Mouse (Mus musculus) MEL (cell line): ENCODE measurements at regions not wholly inside any gene's neighbourhood (a gene's known extent, or its start where the extent isn't known, plus 50 kb on each side); places are given as distances from the start of the nearest gene placed in this dataset.

Experiments used
- DNase-seq: peaks from one replicate; pipeline ENCODE4 v3.0.0; 2011; ENCODE audit warnings: low read depth, low spot score
- H3K27ac ChIP-seq: 2 replicates; pipeline ENCODE4 v1.5.1; 2012; ENCODE audit warnings: low read depth, mild to moderate bottlenecking, control low read depth, low read length, moderate library complexity; ENCODE audit not compliant: control insufficient read depth
- H3K27me3 ChIP-seq, 2 experiments: fragments of 150-350 bp in 1 of 2; sonication (generic) in 1 of 2; 2 replicates each; pipeline ENCODE4 v1.6.1; 2012; ENCODE audit warnings: low read length in 2 of 2, mild to moderate bottlenecking in 2 of 2, improper control_type of control experiment in 1 of 2, moderate library complexity in 1 of 2; ENCODE audit not compliant: insufficient read depth in 2 of 2, control insufficient read depth in 1 of 2
- H3K36me3 ChIP-seq, 2 experiments: 2 replicates each; pipeline ENCODE4 v1.6.1; 2012 to 2014; ENCODE audit warnings: low read length in 2 of 2, improper control_type of control experiment in 1 of 2, inconsistent platforms in 1 of 2, mild to moderate bottlenecking in 1 of 2; ENCODE audit not compliant: insufficient read depth in 2 of 2, control insufficient read depth in 1 of 2
- H3K4me1 ChIP-seq, 2 experiments: fragments of 150-350 bp in 1 of 2; sonication (generic) in 1 of 2; 2 replicates each; pipeline ENCODE4 v1.6.1; 2012; ENCODE audit warnings: low read length in 2 of 2, improper control_type of control experiment in 1 of 2, mild to moderate bottlenecking in 1 of 2; ENCODE audit not compliant: insufficient read depth in 2 of 2, control insufficient read depth in 1 of 2
- H3K4me3 ChIP-seq, 2 experiments: fragments of 150-350 bp in 1 of 2; sonication (generic) in 1 of 2; 2 replicates each; pipeline ENCODE4 v1.5.1; 2012; ENCODE audit warnings: low read depth in 2 of 2, low read length in 2 of 2, mild to moderate bottlenecking in 2 of 2, moderate library complexity in 2 of 2, control low read depth in 1 of 2, improper control_type of control experiment in 1 of 2; ENCODE audit not compliant: control insufficient read depth in 1 of 2, insufficient read depth in 1 of 2
- H3K79me2 ChIP-seq: 2 replicates; pipeline ENCODE4 v1.6.1; 2012; ENCODE audit warnings: mild to moderate bottlenecking, low read length, moderate library complexity; ENCODE audit not compliant: control insufficient read depth, poor library complexity, insufficient read depth
- H3K9ac ChIP-seq: 2 replicates; pipeline ENCODE4 v1.6.1; 2012; ENCODE audit warnings: low read depth, mild to moderate bottlenecking, control low read depth, low read length, moderate library complexity; ENCODE audit not compliant: control insufficient read depth, poor library complexity, severe bottlenecking
- H3K9me3 ChIP-seq: fragments of 150-350 bp; sonication (generic); replicated peaks from 2 replicates; pipeline ENCODE4 v1.6.1; 2012; ENCODE audit warnings: mild to moderate bottlenecking, low read length, improper control_type of control experiment, moderate library complexity; ENCODE audit not compliant: insufficient read depth
- BHLHE40 ChIP-seq: IDR thresholded peaks from 2 replicates; pipeline ENCODE4 v1.6.1; 2012; ENCODE audit warnings: low read depth, mild to moderate bottlenecking, inconsistent platforms, low read length, improper control_type of control experiment, borderline replicate concordance
- CHD1 ChIP-seq: IDR thresholded peaks from 2 replicates; pipeline ENCODE4 v1.6.1; 2012; ENCODE audit warnings: low read depth, mild to moderate bottlenecking, inconsistent platforms, low read length, improper control_type of control experiment
- CHD2 ChIP-seq: IDR thresholded peaks from 2 replicates; pipeline ENCODE4 v1.6.1; 2011; ENCODE audit warnings: low read length, improper control_type of control experiment
- CTCF ChIP-seq, 3 experiments: IDR thresholded peaks in 2 of 3; conservative IDR thresholded peaks in 1 of 3; 2 replicates each; pipeline ENCODE4 v1.5.1; 2011 to 2012; ENCODE audit warnings: low read length in 3 of 3, low read depth in 2 of 3, mild to moderate bottlenecking in 2 of 3, improper control_type of control experiment in 1 of 3, inconsistent platforms in 1 of 3, mixed read lengths in 1 of 3, moderate library complexity in 1 of 3; ENCODE audit not compliant: control insufficient read depth in 1 of 3, insufficient read depth in 1 of 3, poor library complexity in 1 of 3, severe bottlenecking in 1 of 3
- E2F4 ChIP-seq: IDR thresholded peaks from 2 replicates; pipeline ENCODE4 v1.6.1; 2011; ENCODE audit warnings: low read depth, low read length, improper control_type of control experiment, borderline replicate concordance
- ELF1 ChIP-seq: IDR thresholded peaks from 2 replicates; pipeline ENCODE4 v1.6.1; 2014; ENCODE audit warnings: low read depth, mild to moderate bottlenecking, inconsistent platforms, low read length, improper control_type of control experiment, moderate library complexity
- ETS1 ChIP-seq: IDR thresholded peaks from 2 replicates; pipeline ENCODE4 v1.6.1; 2012; ENCODE audit warnings: low read depth, mild to moderate bottlenecking, inconsistent platforms, low read length, improper control_type of control experiment, moderate library complexity
- HCFC1 ChIP-seq: IDR thresholded peaks from 2 replicates; pipeline ENCODE4 v1.6.1; 2012; ENCODE audit warnings: low read depth, mild to moderate bottlenecking, inconsistent platforms, low read length, improper control_type of control experiment, moderate library complexity
- JUND ChIP-seq: IDR thresholded peaks from 2 replicates; pipeline ENCODE4 v1.6.1; 2011; ENCODE audit warnings: low read depth, mild to moderate bottlenecking, improper control_type of control experiment, low read length
- KAT2A ChIP-seq: conservative IDR thresholded peaks from 2 replicates; pipeline ENCODE4 v1.6.1; 2012; ENCODE audit warnings: low read depth, low read length, improper control_type of control experiment, inconsistent platforms
- MAFK ChIP-seq: IDR thresholded peaks from 2 replicates; pipeline ENCODE4 v1.6.1; 2011; ENCODE audit warnings: low read depth, mild to moderate bottlenecking, low read length, improper control_type of control experiment, borderline replicate concordance
- MAZ ChIP-seq: IDR thresholded peaks from 2 replicates; pipeline ENCODE4 v1.6.1; 2012; ENCODE audit warnings: low read depth, mild to moderate bottlenecking, inconsistent platforms, low read length, improper control_type of control experiment
- MEF2A ChIP-seq: IDR thresholded peaks from 2 replicates; pipeline ENCODE4 v1.6.1; 2014; ENCODE audit warnings: low read depth, mild to moderate bottlenecking, inconsistent platforms, low read length, improper control_type of control experiment; ENCODE audit not compliant: poor library complexity, insufficient replicate concordance, severe bottlenecking; ENCODE audit errors: extremely low read depth
- MXI1 ChIP-seq: IDR thresholded peaks from 2 replicates; pipeline ENCODE4 v1.6.1; 2011; ENCODE audit warnings: mild to moderate bottlenecking, low read depth, low read length, improper control_type of control experiment
- MYB ChIP-seq: IDR thresholded peaks from 2 replicates; pipeline ENCODE4 v1.6.1; 2011; ENCODE audit warnings: mild to moderate bottlenecking, low read depth, low read length, improper control_type of control experiment
- MYC ChIP-seq: IDR thresholded peaks from 2 replicates; pipeline ENCODE4 v1.6.1; 2011; ENCODE audit warnings: low read depth, mild to moderate bottlenecking, low read length, improper control_type of control experiment, moderate library complexity
- NELFE ChIP-seq: IDR thresholded peaks from 2 replicates; pipeline ENCODE4 v1.6.1; 2011; ENCODE audit warnings: low read depth, low read length, improper control_type of control experiment
- NRF1 ChIP-seq: IDR thresholded peaks from 2 replicates; pipeline ENCODE4 v1.6.1; 2014; ENCODE audit warnings: low read depth, mild to moderate bottlenecking, inconsistent platforms, low read length, improper control_type of control experiment, moderate library complexity; ENCODE audit not compliant: poor library complexity, insufficient read depth, severe bottlenecking
- POLR2A ChIP-seq, 2 experiments: IDR thresholded peaks; 2 replicates each; pipeline ENCODE4 v1.6.1; 2011 to 2012; ENCODE audit warnings: low read length in 2 of 2, mild to moderate bottlenecking in 2 of 2, control low read depth in 1 of 2, improper control_type of control experiment in 1 of 2, low read depth in 1 of 2, moderate library complexity in 1 of 2; ENCODE audit not compliant: control insufficient read depth in 1 of 2, insufficient read depth in 1 of 2, poor library complexity in 1 of 2
- POLR2AphosphoS2 ChIP-seq: IDR thresholded peaks from 2 replicates; pipeline ENCODE4 v1.6.1; 2011; ENCODE audit warnings: low read length, improper control_type of control experiment
- RAD21 ChIP-seq: IDR thresholded peaks from 2 replicates; pipeline ENCODE4 v1.6.1; 2011; ENCODE audit warnings: mild to moderate bottlenecking, low read depth, low read length, improper control_type of control experiment
- RCOR1 ChIP-seq: IDR thresholded peaks from 2 replicates; pipeline ENCODE4 v1.6.1; 2012; ENCODE audit warnings: low read depth, mild to moderate bottlenecking, inconsistent platforms, low read length, improper control_type of control experiment
- SIN3A ChIP-seq: IDR thresholded peaks from 2 replicates; pipeline ENCODE4 v1.6.1; 2012; ENCODE audit warnings: low read length, improper control_type of control experiment, inconsistent platforms
- TAL1 ChIP-seq: IDR thresholded peaks from 2 replicates; pipeline ENCODE4 v1.6.1; 2012; ENCODE audit warnings: mild to moderate bottlenecking, inconsistent platforms, low read length, moderate library complexity, mixed read lengths
- TBP ChIP-seq: IDR thresholded peaks from 2 replicates; pipeline ENCODE4 v1.8.0; 2011; ENCODE audit warnings: low read depth, low read length, improper control_type of control experiment
- UBTF ChIP-seq: IDR thresholded peaks from 2 replicates; pipeline ENCODE4 v1.6.1; 2012; ENCODE audit warnings: low read depth, mild to moderate bottlenecking, inconsistent platforms, low read length, improper control_type of control experiment, moderate library complexity, borderline replicate concordance; ENCODE audit not compliant: insufficient read depth
- ZC3H11A ChIP-seq: IDR thresholded peaks from 2 replicates; pipeline ENCODE4 v1.6.1; 2012; ENCODE audit warnings: low read depth, mild to moderate bottlenecking, inconsistent platforms, low read length, improper control_type of control experiment
- ZKSCAN1 ChIP-seq: IDR thresholded peaks from 2 replicates; pipeline ENCODE4 v1.6.1; 2012; ENCODE audit warnings: low read depth, mild to moderate bottlenecking, inconsistent platforms, low read length, improper control_type of control experiment, moderate library complexity
- ZMIZ1 ChIP-seq: IDR thresholded peaks from 2 replicates; pipeline ENCODE4 v1.6.1; 2012; ENCODE audit warnings: low read depth, mild to moderate bottlenecking, inconsistent platforms, low read length, improper control_type of control experiment, moderate library complexity

DNA sequence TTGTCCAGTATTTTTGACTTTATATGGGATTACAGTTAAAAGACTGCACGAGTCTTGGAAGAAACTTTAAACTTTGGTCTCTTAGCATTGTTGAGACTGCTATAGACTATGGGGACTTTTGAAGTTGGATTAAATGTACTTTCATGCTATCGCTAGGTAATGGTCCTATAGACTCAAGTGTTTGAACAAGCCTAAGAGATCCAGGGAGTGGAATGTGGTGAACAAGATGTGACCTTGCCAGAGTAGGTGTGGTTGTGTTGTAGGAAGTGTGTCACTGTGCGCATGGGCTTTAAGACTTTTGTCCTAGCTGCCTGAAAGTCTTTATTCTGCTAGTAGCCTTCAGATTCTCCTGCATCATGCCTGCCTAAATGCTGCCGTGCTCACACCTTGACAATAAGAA is 269.5 kb downstream of the Bmp2 start:
- Histone ChIP-seq H3K27me3 (no peaks in the 10 kb centered on the region), H3K9ac (no peak overlapping the region), H3K9me3 (no peaks in the 10 kb centered on the region), H3K36me3 (no peaks in the 10 kb centered on the region), H3K27ac (no peak overlapping the region)
- TF ChIP-seq MXI1 (no peak), POLR2A (IDR thresholded peaks at IDR 0.05; ENCODE audit: control insufficient read depth in 1 of 2, insufficient read depth in 1 of 2, low read depth in 1 of 2, low read length in 2 of 2, poor library complexity in 1 of 2) (no peak), E2F4 (no peak), CTCF (IDR thresholded peaks at IDR 0.05 in 2 of 3, conservative IDR thresholded peaks at IDR 0.05 in 1 of 3; ENCODE audit: control insufficient read depth in 1 of 3, insufficient read depth in 1 of 3, low read depth in 2 of 3, low read length in 3 of 3, poor library complexity in 1 of 3, severe bottlenecking in 1 of 3) (no peak), TBP (no peak), KAT2A (no peak), MAZ (no peak), JUND (no peak), ETS1 (no peak), CHD2 (no peak), TAL1 (no peak), MEF2A (no peak), UBTF (no peak), ZKSCAN1 (no peak), NRF1 (no peak), ZC3H11A (no peak), NELFE (no peak), RCOR1 (no peak), POLR2AphosphoS2 (no peak)
- TF ChIP-seq, all 39 proteins: peak for 0
- no peaks in the 10 kb centered on the region for H3K4me1 ChIP-seq
- H3K4me3 ChIP-seq: no peak overlapping the region
- no peaks in the 10 kb centered on the region for H3K79me2 ChIP-seq
- DNase-seq: no peak

- Histone ChIP-seq H3K9me3 (no peaks in the 10 kb centered on the region), H3K27ac (no peak overlapping the region), H3K9ac (no peak overlapping the region), H3K4me1 (no peaks in the 10 kb centered on the region), H3K4me3 (no peak overlapping the region), H3K36me3 (no peaks in the 10 kb centered on the region), H3K79me2 (no peaks in the 10 kb centered on the region), H3K27me3 (no peaks in the 10 kb centered on the region)
- no peak for DNase-seq
- no peak for TF ChIP-seq MYC
- no peak for TF ChIP-seq CHD1
- no peak for TF ChIP-seq UBTF
- no peak for TF ChIP-seq MYB
- no peak for TF ChIP-seq MEF2A
- TF ChIP-seq ZMIZ1: no peak
- no peak for TF ChIP-seq CHD2
- no peak for TF ChIP-seq MXI1
- no peak for TF ChIP-seq ELF1
- no peak for TF ChIP-seq RAD21
- TF ChIP-seq JUND: no peak
- no peak for TF ChIP-seq KAT2A
- no peak for TF ChIP-seq HCFC1
- TF ChIP-seq CTCF (IDR thresholded peaks at IDR 0.05 in 2 of 3, conservative IDR thresholded peaks at IDR 0.05 in 1 of 3; ENCODE audit: control insufficient read depth in 1 of 3, insufficient read depth in 1 of 3, low read depth in 2 of 3, low read length in 3 of 3, poor library complexity in 1 of 3, severe bottlenecking in 1 of 3): no peak
- TF ChIP-seq POLR2A (IDR thresholded peaks at IDR 0.05; ENCODE audit: control insufficient read depth in 1 of 2, insufficient read depth in 1 of 2, low read depth in 1 of 2, low read length in 2 of 2, poor library complexity in 1 of 2): no peak
- no peak for TF ChIP-seq ZKSCAN1
- no peak for TF ChIP-seq MAFK
- no peak for TF ChIP-seq TAL1
- no peak for TF ChIP-seq BHLHE40
- no peak for TF ChIP-seq SIN3A
Observed at GRCm38 (mm10) chr2:133829406-133829805, 277.4 kb downstream of the Bmp2 start.
